Mouse (Mus musculus): ENCODE measurements around the gene Tnnc2. TPM values are rescaled to one million over a fixed set of nuclear protein-coding genes. Genes with fewer than 3 reads are reported as not detected.

The Tnnc2 gene
- total RNA-seq, 2 experiments from 2014 or later: 0.96 TPM; not detected in 1

DNA sequence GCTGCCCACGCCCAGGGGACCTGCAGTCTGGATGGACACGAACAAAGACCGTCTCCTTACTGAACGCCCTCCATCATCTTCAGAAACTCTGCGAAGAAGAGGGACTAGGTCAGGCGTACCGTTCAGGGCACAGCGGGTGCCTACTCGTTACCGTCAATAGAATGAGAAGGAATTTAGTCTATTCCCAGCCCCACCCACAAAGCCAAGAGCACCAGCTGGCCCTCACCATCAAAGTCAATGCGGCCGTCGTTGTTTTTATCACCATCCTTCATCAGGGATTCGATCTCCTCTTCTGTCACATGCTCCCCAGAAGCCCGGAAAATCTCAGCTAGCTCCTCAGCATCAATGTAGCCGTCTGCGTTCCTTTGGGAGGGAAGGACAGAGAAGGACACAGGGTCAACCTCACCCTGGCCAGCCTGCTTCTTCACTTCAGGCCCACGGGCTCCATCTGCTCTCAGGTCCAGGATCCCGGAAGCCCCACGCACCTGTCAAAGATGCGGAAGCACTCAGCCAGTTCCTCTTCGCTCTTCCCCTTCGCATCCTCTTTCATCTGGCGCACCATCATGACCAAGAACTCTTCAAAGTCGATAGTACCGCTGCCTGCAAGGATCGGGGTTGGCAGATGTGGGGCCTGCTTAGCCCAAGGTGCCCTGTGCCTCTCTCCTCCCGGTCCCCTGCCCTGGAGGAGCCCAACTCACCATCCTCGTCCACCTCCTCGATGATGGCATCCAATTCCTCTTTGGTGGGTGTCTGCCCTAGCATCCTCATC lies 2.3 kb downstream of the Tnnc2 start:
- intact Hi-C loops (cut with DNase I): no loop called here
- DNase-seq (ENCODE audit: low spot score in 2 of 2): no peak

DNA sequence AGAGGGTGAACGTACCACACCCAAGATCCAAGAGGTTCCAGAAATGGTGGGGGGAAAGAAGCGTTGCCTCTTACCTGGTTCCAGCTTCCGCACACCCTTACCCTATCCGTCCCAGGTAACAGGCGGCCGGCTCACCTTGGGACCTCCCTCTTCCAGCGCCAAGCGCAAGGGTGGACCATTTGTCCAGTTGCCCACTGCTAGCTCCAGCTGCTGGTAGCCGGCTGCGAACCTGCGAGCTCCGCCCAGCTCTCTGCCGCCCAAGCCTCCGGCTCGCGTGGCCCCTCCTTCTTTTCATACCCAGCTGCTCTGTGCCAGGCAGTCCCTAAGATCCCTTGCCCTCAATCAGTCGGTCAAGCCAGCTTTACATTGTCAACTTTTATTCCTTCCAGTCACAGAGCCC lies 3.0 kb downstream of the Tnnc2 start:
- intact Hi-C loops (cut with DNase I): no loop called here
- no peak for DNase-seq (ENCODE audit: low spot score in 2 of 2)

DNA sequence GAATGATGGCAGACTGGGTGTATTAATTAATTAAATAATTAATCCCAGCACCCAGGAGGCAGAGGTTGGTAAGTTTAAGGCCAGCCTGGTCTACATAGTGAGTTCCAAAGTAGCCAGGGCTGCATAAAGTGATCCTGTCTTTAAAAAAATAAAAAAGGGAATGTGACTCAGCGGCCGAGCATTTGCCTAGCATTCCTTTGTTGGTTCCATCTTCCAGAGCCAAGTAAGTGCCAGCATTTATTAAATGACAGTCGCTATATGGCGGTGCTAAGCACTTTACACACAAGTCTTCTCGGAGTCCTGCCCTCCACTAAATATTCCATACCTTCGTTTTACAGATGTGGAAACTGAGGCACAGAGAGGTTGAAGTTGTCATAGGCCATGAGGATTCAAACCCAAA lies 3.6 kb downstream of the Tnnc2 start:
- intact Hi-C loops (cut with DNase I): no loop called here
- no peak for DNase-seq (ENCODE audit: low spot score in 2 of 2)

DNA sequence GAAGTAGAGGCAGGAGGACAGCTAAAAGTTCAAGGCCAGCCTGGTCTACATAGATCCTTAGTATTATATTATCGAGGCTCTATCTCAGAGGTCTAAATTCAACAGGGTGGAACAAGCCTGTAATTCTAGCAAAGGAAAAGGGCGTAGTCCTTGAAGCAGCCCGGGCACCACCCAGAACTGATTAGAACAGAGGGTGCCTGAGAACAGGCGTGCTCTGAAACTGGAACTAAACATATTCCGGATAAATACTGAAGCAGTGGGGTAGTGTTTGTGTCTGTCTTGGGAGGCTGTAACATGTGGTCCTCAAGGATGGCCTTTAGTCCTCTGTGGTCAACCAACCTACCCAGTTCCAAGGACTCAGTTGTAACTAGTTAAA lies 5.8 kb downstream of the Tnnc2 start:
- intact Hi-C loops (cut with DNase I): no loop called here
- DNase-seq (ENCODE audit: low spot score in 2 of 2): no peak

DNA sequence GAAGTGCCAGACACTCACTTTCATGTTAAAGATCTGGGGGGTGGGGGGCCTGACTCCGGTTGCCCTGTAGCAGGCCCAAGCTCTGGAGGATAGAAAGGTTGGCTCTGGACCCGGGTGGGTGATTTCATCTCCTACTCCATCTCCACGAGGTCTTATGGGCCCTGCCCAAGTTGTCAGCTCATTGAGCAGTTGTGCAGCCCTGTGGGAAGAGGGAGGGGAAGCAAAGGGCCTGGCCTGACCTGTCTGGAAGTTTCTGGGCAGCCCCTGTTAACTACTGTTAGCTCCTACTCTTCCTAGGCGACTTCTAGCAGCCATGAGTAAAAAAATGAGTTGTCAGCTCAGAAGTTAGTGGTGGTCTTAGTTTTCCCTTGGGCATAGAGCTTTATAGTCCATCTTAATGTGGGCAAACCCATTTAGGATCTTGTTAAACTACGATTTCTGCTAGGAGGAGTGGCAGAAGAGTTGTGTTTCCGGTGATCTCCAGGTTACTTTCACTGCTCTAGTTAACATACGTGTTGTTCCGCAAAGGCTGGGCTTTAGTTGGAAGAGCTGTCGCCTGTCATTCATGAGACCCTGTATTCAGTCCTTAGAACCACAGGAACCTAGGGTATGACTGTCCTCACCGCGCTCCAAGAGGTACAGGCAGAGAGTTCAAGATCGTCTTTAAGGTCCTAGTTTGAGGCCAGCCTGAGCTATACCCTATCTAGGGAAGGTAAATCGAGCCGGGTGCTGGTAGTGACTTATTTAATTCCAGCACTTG lies 6.4 kb downstream of the Tnnc2 start:
- intact Hi-C loops (cut with DNase I): no loop called here
- no peak for DNase-seq (ENCODE audit: low spot score in 2 of 2)

DNA sequence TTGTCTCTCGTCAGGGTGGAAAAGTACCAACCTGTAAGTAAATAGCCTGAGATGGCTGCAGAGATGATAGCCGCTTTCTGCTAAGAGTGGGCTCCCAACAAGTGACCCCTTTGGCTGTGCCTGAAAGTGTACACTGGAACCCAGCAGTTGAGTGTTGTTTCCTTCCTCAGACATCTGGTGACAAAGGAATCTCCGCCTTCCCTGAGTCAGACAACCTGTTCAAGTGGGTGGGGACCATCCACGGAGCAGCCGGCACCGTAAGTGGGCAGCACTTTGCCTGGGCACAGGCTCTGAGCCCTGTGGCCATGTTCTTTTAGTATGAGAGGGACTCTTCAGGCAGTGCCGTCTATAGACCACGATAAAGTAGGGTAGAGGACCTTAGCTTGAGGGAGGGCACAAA lies 8.6 kb downstream of the Tnnc2 start:
- intact Hi-C loops (cut with DNase I): no loop called here

DNA sequence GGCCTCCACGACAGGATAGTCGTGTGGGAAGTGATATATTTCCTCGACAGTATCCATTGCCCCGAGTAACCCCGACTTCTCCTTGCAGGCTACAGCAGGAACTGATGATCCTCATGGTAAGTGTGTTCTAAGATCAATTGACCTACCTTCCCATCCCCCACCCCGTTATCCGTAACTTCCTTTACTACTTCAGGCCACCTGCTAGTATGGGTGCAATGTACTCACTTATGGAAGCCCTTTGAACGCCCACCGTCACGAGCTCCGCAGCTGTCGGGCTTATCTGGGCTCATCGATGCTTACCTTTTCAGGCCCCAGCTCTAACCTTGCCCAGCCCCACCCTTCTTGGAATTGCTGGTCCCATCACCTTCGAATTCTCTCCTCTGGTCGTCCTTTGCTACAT lies 9.5 kb downstream of the Tnnc2 start:
- intact Hi-C loops (cut with DNase I): no loop called here
- DNase-seq (ENCODE audit: low spot score in 2 of 2): no peak

More for the DNA sequence above, 8.6 kb downstream of the Tnnc2 start:
- no peak for DNase-seq (ENCODE audit: low spot score in 2 of 2)

DNA sequence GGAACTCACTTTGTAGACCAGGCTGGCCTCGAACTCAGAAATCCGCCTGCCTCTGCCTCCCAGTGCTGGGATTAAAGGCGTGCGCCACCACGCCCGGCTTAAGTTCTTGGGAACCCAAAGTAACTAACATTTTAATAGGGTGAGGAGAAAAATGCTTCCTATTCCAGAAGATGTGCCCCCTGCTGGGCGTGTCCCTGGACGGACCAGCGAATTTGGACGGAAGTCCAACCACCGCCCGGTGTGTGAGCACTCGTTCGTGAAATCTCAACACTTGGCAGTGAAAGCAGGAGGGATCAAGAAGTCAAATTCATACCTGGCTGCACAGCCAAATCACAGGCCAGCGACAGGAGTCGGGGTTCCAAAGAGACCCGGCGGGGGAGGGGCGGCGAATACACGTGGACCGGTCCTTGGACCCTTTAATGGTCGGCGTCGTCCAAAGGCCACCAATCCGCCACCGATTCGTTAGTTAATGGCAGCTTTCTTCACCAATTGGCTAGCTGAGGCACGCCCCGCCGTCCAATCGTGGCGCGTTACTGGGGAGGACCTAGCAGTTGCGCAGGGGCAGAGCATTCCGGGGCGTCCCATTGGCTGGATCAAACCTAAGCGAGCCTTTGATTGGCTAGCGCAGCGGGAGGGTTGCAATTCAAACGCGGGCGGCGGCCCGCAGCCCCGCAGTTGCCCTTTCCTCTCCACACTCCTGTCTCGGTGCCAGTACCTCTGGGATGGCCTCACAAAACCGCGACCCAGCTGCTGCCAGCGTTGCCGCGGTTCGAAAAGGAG lies 10.3 kb downstream of the Tnnc2 start, which contains the start of gene Ube2c:
Gene Ube2c, plus strand, starts transcription at position 641 of the 780 bp plus-strand sequence.
- intact Hi-C loops (cut with DNase I): no loop called here
- peak; percentile 97 to 99 for DNase-seq (ENCODE audit: low spot score in 2 of 2)

DNA sequence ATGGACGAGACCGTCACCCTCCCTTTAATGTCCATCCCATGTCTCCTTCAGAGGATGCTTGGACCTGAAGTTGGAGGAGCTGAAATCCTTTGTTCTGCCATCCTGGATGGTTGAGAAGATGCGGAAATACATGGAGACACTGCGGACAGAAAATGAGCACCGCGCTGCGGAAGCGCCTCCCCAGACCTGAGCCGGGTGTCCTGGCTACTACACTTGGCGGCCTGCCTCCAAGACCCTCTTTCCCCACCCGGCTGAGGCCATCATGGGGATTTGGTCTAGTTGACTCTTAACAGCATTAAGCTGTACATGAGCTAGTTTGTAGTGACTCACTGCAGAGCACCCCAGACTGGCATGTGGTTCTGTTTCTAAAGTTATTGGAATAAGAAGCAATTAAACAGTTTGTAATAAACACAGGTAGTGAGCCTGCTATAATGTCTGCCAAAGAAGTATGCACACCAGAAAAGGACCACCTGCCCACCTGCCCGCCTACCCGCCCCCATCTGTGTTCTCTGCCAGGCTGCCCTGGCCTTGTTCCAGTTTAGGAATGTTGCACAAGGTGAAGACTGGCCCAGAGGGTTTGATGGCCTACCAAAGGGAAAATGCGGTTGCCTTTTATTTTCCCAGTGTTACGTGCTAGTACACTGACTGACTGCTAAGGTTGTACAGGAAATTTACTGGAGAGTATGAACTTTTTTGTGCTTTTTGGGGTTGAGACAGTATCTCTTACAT lies 11.8 kb downstream of the Tnnc2 start:
- no peak for DNase-seq (ENCODE audit: low spot score in 2 of 2)
- intact Hi-C loops (cut with DNase I): no loop called here

DNA sequence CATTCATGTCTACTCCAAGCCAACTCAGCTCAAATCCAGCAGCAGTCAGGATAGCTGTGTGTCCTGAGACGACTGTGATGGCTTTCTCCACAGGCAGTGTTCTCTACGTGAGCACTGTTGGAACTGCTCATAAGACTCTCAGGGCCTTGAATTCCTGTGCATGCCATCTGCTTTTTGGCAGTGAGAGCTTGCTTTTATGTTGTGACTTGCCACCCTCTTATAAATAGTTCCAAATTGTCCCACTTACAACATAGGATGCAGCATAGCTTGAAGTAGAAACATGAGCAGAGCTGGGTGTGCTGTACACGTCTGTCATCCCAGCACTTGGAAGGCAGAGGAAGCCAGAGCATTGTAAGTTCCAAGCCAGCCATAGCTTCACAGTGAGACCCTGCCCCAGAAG lies 13.9 kb downstream of the Tnnc2 start:
- intact Hi-C loops (cut with DNase I): no loop called here
- peak in 1 of 2 experiments; percentile 34 for DNase-seq (ENCODE audit: low spot score in 2 of 2)

DNA sequence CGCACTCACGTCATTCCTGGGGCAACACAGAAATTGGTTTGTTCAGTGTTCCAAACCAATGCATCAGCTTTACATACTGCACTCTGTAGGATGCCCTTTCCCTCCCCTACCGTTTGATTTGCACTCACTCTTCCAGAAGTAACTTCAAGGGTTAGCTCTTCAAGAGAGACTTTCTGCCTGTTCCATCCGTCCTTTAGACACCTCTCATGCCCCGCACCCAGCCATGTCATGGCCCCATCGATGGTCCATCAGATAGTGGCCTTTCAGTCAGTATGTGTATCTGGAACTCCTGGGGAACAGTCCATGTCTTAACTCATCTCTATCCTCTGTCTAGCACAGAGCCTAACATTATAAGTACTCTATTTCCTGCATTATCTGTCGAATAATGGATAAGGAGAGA lies 17.2 kb downstream of the Tnnc2 start:
- no peak for DNase-seq (ENCODE audit: low spot score in 2 of 2)
- intact Hi-C loops (cut with DNase I): no loop called here

DNA sequence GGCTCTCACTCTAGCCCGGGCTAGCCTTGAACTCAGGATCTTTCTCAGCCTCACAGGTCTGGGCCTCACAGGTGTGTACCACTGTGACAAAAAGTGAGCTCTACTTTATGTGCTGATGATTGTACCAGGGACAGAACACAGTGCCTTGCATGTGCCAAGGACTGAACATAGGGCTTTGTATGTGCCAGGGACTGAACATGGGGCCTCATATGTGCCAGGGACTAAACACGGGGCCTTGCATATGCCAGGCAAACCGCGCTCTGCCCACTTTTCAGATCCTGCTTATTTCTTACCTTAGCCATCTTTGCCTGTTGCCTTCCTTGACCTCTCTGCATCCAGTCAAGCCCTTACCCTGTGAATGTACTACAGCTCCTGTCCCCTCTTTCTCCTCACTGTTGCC lies 17.8 kb downstream of the Tnnc2 start:
- no peak for DNase-seq (ENCODE audit: low spot score in 2 of 2)
- intact Hi-C loops (cut with DNase I): no loop called here

DNA sequence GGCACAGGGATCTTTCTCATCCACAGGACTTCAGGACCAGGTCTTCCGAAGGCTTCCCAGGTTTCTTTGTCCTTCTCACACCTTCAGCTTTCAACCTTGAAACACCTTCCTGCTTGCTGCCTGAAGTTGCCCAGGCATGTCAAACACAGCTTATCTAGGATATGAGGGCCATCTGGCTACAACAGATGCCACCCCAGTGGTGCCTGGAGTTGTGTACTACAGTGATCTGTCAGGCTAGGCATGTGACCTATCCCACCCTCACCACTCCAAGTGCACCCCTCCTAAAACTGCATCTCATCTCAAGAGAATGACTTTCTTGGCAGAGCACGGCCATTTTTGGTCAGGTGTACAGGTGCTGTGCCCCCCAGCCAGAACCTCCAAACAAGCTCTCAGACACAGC lies 18.3 kb downstream of the Tnnc2 start:
- intact Hi-C loops (cut with DNase I): no loop called here
- DNase-seq (ENCODE audit: low spot score in 2 of 2): no peak

DNA sequence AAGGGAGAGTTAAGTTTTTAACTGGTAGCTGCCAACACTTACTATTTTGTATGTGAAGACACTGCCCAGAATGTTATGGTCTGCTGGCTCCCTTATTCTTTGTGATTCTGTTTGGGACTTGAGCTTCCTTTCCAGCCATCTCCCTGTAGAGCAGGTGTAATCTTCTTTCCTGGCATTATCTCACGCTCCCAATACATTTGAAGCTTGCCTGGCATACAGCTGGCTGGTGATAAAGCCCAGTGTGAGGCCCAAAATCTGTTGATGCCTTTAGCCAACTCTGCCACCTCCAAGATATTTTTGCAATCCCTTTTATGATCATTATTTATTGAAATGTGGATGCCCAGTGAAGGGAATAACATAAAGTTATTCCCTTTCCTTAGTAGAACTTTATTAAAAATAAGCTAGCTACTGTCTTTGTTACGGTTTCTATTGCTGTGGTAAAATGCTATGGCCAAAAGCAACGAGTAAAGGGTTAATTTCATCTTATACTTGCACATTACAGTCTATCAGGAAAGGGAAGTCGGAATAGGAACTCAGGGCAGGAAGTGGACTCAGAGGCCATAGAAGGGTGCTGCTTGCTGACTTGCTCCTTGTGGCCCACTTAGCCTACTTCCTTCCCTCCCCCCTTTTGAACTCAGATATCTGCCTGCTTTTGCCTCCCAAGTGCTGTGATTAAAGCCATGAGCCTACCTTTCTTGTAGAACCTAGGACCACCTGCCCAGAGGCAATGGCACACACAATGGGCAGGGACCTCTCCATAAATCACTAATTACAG lies 19.5 kb downstream of the Tnnc2 start:
- intact Hi-C loops (cut with DNase I): no loop called here
- no peak for DNase-seq (ENCODE audit: low spot score in 2 of 2)

DNA sequence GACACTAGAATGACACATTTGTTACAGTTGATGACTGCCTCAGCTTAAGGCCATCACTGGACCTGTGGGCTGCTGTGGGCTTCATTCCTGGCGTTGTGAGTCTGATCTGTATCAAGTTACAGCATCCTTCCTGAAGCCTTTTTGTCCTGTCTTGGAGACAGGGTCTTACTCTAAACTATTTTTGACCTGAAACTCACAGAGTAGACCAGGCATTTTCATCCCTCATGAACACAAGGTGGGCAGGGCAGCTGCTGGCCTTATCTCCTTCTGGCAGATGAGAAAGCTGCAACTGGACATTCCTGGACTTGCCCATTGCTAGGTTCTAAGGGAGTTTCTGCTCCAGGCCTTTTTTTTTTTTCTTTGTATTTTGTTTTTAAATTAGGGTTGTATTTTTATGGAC lies 21.1 kb downstream of the Tnnc2 start:
- intact Hi-C loops (cut with DNase I): no loop called here

DNA sequence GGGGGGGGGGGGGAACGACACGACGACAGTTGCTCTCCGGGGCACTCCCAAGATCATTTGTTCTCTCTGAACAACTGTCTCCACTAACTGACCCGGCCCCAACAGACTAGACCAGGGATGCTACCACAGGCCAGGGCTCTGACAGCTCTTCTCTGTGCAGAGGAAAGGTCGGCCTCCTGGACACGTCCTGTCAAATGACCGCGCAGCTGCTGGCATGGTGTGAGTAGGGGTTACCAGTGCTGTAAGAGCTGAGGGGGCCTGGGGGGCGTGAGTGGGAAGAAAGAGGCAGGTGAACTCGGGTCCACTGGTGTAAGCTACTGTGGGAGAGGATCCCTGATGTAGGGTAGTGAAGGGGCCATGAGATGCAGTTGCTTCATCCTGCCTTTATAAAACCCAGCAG lies 21.9 kb downstream of the Tnnc2 start:
- DNase-seq (ENCODE audit: low spot score in 2 of 2): no peak
- intact Hi-C loops (cut with DNase I): no loop called here

More for the DNA sequence above, 21.1 kb downstream of the Tnnc2 start:
- no peak for DNase-seq (ENCODE audit: low spot score in 2 of 2)

DNA sequence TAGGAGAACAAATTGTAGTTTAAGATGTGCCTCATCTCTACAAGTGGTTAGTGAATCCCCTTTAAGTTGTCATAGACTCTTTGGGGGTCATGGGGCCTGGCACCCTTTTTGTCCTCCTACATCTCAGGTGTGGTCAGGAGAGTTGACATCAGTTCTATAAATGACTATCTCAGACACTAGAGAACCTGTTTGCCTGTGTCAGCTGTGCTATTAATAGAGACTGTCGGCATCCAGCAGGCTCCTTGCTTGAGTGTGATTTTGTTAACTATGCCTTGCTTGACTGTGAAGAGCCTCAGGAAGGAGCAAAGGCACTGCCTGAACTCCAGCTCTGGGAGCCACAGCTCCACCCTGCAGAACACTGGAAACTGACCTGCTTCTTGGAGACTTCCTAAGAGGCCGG lies 25.0 kb downstream of the Tnnc2 start:
- no peak for DNase-seq (ENCODE audit: low spot score in 2 of 2)
- intact Hi-C loops (cut with DNase I): no loop called here

DNA sequence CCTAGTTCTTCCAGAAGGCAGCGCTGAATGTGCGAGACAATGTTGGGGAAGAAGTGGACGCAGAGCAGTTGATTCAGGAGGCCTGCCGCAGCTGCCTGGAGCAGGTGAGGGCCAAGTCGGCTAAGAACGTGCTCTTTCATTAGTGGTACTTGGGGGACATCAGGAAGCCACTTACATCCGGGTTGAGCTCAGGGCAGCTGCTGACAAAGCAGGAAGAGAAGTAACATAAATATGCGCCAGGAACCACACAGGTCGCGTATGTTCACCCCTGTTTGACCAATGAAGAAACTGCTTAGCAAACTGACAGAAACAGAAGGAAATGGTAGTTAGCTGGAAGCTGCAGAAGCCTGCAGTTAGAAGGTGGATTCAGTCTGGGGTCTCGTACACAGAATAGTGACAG lies 25.7 kb downstream of the Tnnc2 start:
- no peak for DNase-seq (ENCODE audit: low spot score in 2 of 2)
- intact Hi-C loops (cut with DNase I): no loop called here

DNA sequence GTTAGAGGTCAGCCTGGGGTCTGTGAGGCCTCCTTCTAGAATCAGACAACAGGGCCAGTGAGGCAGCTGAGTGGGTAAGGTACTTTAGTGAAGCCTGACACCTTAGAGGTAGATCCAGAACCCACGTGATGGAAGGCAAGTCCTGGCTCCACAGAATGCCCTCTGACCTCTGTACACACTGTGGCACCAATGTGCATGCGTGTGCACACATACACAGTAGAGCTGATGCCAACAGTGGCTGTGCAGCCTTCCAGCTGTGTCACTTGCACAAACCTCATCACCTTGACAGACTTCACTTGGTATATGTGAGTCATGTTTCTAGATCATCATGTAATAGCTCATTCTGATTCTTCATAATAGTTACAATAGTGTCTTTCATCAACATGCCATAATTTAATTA lies 27.3 kb downstream of the Tnnc2 start:
- intact Hi-C loops (cut with DNase I): no loop called here
- no peak for DNase-seq (ENCODE audit: low spot score in 2 of 2)
